Mouse (Mus musculus) C2C12 (cell line): ENCODE measurements around the gene Midn. TPM values are rescaled to one million over a fixed set of nuclear protein-coding genes. Genes with fewer than 3 reads are reported as not detected.
A peak's percentile ranks its signal among the peaks of the same experiment; 100 is the strongest.

Experiments used
- H3K27me3 ChIP-seq: one replicate; pipeline ENCODE4 v1.6.1; 2011; ENCODE audit not compliant: control insufficient read depth, insufficient read depth, insufficient read length
- H3K36me3 ChIP-seq: one replicate; pipeline ENCODE4 v1.6.1; 2011; ENCODE audit not compliant: control insufficient read depth, insufficient read depth
- H3K4me3 ChIP-seq: one replicate; pipeline ENCODE4 v1.5.1; 2011; ENCODE audit warnings: mild to moderate bottlenecking, control low read depth; ENCODE audit not compliant: poor library complexity, insufficient read depth, severe bottlenecking
- H3K79me2 ChIP-seq: one replicate; pipeline ENCODE4 v1.6.1; 2011; ENCODE audit not compliant: control insufficient read depth, insufficient read depth
- H3K79me3 ChIP-seq: one replicate; pipeline ENCODE4 v1.6.1; 2011; ENCODE audit warnings: low read depth, control low read depth
- H3ac ChIP-seq: one replicate; pipeline ENCODE3; 2011; ENCODE audit warnings: low read depth; ENCODE audit not compliant: control insufficient read depth, insufficient read length
- CEBPB ChIP-seq: IDR thresholded peaks from one replicate; pipeline ENCODE4 v1.6.1; 2011; ENCODE audit warnings: low read depth, mild to moderate bottlenecking, control low read depth, moderate library complexity
- CTCF ChIP-seq: IDR thresholded peaks from one replicate; pipeline ENCODE4 v1.5.1; 2011; ENCODE audit not compliant: control insufficient read depth, insufficient read depth, insufficient read length
- FOSL1 ChIP-seq: IDR thresholded peaks from one replicate; pipeline ENCODE4 v1.8.0; 2011; ENCODE audit warnings: mild to moderate bottlenecking, low read length; ENCODE audit not compliant: poor library complexity, insufficient read depth, severe bottlenecking
- MAX ChIP-seq: IDR thresholded peaks from one replicate; pipeline ENCODE4 v1.6.1; 2011; ENCODE audit warnings: mild to moderate bottlenecking, control low read depth
- MYOD1 ChIP-seq: IDR thresholded peaks from one replicate; pipeline ENCODE4 v1.6.1; 2011; ENCODE audit warnings: low read depth; ENCODE audit not compliant: control insufficient read depth, insufficient read length
- MYOG ChIP-seq: IDR thresholded peaks from one replicate; pipeline ENCODE4 v1.6.1; 2011; ENCODE audit not compliant: control insufficient read depth, insufficient read length; ENCODE audit errors: extremely low read depth
- USF1 ChIP-seq: IDR thresholded peaks from one replicate; pipeline ENCODE4 v1.6.1; 2011; ENCODE audit warnings: low read depth, mild to moderate bottlenecking, control low read depth, moderate library complexity
- polyA plus RNA-seq: library from polyadenylated mRNA; unstranded; fragments of >200 nt; fragmentation: generic; extraction: Trizol; gene quantifications from one replicate; pipeline ENCODE4 v1.2.1, GENCODE M21; 2012; ENCODE audit warnings: missing spikeins

Gene Midn
- polyA plus RNA-seq, 1 experiment: 77.5 TPM

DNA sequence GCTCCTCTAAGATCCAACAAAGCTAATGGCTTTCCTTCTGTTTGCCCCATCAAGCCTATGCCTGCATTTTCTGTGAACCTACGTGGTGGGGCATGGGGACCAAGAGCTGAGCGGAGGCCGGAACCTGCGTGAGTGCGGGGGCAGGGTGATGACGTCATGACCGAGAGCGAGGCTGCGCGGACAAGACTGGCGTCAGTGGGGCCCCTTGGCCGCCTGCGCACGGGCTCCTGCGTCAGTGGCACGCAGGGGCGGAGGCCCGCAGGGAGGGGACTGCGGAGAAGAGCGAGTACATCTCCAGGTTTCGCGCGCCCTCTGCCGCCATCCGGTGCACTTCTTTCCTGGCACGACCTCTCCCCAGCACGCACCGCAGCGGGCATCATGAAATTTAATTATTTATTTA lies 6.8 kb upstream of the Midn start:
- H3K79me2 ChIP-seq: peaks cover 42% of the 10 kb centered on the region
- H3K27me3 ChIP-seq: no peaks in the 10 kb centered on the region
- H3K36me3 ChIP-seq: peaks cover 28% of the 10 kb centered on the region
- H3ac ChIP-seq: peak overlapping the region; percentile 39
- TF ChIP-seq MYOG: no peak
- TF ChIP-seq MAX: peak; percentile 66
- TF ChIP-seq MYOD1: no peak
- peak; percentile 87 for TF ChIP-seq CTCF
- no peak for TF ChIP-seq USF1
- H3K79me3 ChIP-seq: peaks cover 29% of the 10 kb centered on the region
- no peak overlapping the region for H3K4me3 ChIP-seq

DNA sequence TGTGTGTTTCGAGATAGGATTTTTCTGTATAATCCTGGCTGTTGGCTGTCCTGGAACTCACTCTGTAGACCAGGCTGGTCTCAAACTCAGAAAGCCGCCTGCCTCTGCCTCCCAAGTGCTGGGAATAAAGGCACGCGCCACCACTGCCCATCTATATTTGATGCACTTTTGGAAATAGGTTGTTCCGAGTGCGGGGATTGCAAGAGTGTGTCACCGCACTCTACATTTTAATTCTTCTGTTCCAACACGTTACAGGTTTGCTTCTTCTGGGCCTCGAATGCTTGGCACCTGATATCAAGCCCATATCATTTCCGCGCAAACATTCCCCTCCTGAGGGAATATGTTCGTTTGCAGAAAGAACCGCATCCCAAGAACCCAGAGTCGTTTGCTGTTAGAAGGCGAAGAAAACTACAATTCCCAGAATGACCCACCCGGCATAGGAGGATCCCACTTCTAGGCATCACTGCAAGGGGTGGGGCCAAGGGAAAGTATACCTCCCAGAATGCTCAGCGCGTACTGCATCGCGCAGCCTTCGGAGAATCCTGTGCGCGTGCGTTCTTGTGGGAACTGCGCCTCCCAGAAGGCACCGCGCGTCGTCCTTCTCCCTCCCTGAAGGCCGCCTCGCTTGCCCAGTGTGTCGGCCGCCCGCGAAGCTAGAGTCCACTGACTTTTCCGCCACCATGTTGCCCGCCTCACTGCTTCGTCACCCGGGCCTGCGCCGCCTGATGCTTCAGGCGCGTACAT lies 6.1 kb upstream of the Midn start:
- TF ChIP-seq FOSL1: no peak
- TF ChIP-seq MAX: peak; percentile 94
- no peak for TF ChIP-seq MYOG
- H3K4me3 ChIP-seq: peak overlapping the region; percentile 79
- H3ac ChIP-seq: peak overlapping the region; percentile 99
- H3K79me2 ChIP-seq: peaks cover 49% of the 10 kb centered on the region
- H3K27me3 ChIP-seq: no peaks in the 10 kb centered on the region
- peaks cover 34% of the 10 kb centered on the region for H3K36me3 ChIP-seq
- H3K79me3 ChIP-seq: peaks cover 33% of the 10 kb centered on the region

DNA sequence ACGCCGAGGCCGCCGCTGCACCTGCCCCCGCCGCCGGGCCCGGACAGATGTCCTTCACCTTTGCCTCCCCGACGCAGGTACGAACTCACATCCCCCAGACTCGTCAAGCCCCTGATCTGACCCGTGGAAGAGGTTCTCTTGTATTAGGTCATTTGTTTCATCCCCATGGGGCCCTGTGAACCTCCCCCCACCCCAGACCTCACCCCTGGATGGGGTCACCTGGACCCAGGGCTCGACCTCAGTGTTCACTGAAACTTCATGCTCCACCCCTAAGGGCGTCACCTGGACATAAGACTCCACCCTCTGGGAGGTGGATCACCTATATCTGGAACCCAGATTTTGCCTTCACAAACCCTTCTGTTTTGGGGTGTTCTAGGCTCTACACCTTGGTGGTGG lies 5.5 kb upstream of the Midn start:
- H3ac ChIP-seq: peak overlapping the region; percentile 99
- peaks cover 33% of the 10 kb centered on the region for H3K79me3 ChIP-seq
- no peaks in the 10 kb centered on the region for H3K27me3 ChIP-seq
- peaks cover 34% of the 10 kb centered on the region for H3K36me3 ChIP-seq
- peaks cover 49% of the 10 kb centered on the region for H3K79me2 ChIP-seq
- TF ChIP-seq CTCF (no peak), MYOD1 (no peak), MYOG (no peak), FOSL1 (no peak), USF1 (no peak), CEBPB (no peak), MAX (no peak)
- peak overlapping the region; percentile 79 for H3K4me3 ChIP-seq

DNA sequence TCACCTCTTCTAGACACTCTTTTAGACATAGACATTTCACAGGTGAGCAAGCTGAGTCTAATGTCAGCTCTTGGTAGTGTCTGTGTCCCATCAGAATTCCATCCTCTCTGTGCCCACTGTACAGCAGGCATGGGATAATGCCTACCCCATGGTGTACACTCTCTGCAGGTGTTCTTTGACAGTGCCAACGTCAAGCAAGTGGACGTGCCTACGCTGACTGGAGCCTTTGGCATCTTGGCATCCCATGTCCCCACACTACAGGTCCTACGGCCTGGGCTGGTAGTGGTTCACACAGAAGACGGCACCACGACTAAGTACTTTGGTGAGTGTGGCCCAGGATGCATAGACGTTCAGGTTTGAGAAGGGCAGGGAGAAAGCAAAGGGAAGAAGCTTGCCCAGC lies 4.4 kb upstream of the Midn start:
- Histone ChIP-seq H3K4me3 (no peak overlapping the region), H3K36me3 (peaks cover 34% of the 10 kb centered on the region), H3K27me3 (no peaks in the 10 kb centered on the region), H3ac (peak overlapping the region; percentile 26), H3K79me3 (peaks cover 33% of the 10 kb centered on the region), H3K79me2 (peaks cover 51% of the 10 kb centered on the region)
- TF ChIP-seq MAX (no peak), MYOG (no peak), USF1 (no peak), MYOD1 (no peak)

DNA sequence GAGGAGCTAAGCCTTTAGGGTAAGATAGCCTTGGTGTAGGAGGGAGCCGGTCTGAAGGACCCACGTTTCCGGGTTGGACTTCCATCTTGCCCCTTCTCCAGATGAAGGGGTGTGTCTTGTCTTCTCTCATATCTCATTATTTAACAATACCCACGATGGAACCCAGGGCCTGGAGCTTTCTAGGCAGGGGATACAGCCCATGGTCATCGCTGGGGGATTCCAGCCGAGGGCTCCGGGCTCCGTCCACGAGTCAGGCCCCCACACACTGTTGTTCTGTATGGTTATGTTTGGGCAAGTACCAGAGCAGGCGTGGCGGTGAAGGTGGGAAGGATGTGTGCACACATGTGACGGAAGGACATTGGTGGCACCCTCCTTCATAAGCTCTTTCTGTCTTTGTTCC lies 3.9 kb upstream of the Midn start:
- TF ChIP-seq USF1: no peak
- TF ChIP-seq CTCF: no peak
- TF ChIP-seq MYOD1: no peak
- Histone ChIP-seq H3ac (no peak overlapping the region), H3K79me3 (peaks cover 33% of the 10 kb centered on the region), H3K27me3 (no peaks in the 10 kb centered on the region), H3K79me2 (peaks cover 56% of the 10 kb centered on the region), H3K4me3 (no peak overlapping the region), H3K36me3 (peaks cover 34% of the 10 kb centered on the region)

DNA sequence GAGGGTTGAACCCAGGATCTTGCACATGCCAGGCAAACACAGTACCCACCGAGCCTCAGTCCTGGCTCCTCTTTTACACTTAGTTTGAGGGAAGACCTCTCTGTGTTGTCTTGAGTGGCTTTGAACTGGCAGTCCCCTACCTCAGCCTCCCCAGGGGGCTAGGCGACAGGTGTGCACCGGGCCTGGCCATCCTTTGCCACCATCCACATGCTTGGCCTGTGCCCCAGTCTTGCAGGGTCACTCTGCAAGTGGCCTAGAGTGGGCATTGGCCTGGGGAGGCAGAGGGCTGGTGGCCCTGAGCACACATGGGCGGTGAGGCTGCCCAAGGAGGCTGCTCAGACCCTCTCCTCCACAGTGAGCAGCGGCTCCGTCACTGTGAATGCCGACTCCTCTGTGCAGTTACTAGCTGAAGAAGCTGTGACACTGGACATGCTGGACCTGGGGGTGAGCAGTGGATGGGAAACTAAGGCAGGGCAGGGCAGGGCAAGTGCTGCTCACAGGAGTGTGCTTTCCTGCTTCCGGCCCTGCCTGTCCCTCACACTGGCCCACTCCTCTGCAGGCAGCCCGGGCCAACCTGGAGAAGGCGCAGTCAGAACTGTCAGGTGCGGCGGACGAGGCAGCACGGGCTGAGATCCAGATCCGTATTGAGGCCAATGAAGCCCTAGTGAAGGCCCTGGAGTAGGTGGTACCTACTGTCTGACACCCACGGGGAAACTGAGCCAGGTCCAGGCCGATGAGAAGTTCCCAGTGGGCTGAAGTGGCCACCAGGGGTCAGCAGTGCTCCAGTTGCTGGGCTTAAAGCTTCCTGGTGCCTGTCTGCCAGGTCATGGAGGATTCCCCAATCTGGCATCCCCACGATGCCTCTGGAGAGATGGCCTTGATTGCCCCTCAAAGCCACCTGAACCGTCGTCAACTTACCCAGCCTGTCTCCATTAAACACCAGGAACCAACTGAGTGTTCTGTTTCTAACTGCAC lies 2.9 kb upstream of the Midn start:
- H3K79me2 ChIP-seq: peaks cover 66% of the 10 kb centered on the region
- H3ac ChIP-seq: peak overlapping the region; percentile 25
- no peak overlapping the region for H3K4me3 ChIP-seq
- peaks cover 40% of the 10 kb centered on the region for H3K36me3 ChIP-seq
- TF ChIP-seq MYOG: no peak
- TF ChIP-seq CTCF: peak; percentile 85
- peaks cover 40% of the 10 kb centered on the region for H3K79me3 ChIP-seq
- no peaks in the 10 kb centered on the region for H3K27me3 ChIP-seq
